Mouse (Mus musculus): ENCODE measurements at regions not wholly inside any gene's neighbourhood (a gene's known extent, or its start where the extent isn't known, plus 50 kb on each side); places are given as distances from the start of the nearest gene placed in this dataset.

- DNase-seq (ENCODE audit: low read depth): no peak
Observed at GRCm38 (mm10) chrX:143024325-143024971, 57.9 kb upstream of the Ammecr1 start.

GRCm38 (mm10) chrX:143030371-143031010, 64.0 kb upstream of the Ammecr1 start:
- DNase-seq (ENCODE audit: low read depth): no peak

GRCm38 (mm10) chrX:143039878-143040277, 59.5 kb upstream of the Rtl9 start:
- no peak for DNase-seq (ENCODE audit: low read depth)

- DNase-seq (ENCODE audit: low read depth): no peak
Observed at GRCm38 (mm10) chrX:143044296-143044695, 55.1 kb upstream of the Rtl9 start.

- DNase-seq (ENCODE audit: low read depth): peak; percentile 29
Observed at GRCm38 (mm10) chrX:143046293-143046692, 53.1 kb upstream of the Rtl9 start.
